Mouse (Mus musculus) stomach, postnatal 0 days (tissue): ENCODE data around the gene P2ry2.

Experiments used
- CTCF ChIP-seq: IDR thresholded peaks from 2 replicates; pipeline ENCODE4 v1.5.1; 2016; ENCODE audit warnings: antibody characterized with exemption, low read depth, mild to moderate bottlenecking, moderate library complexity
- EP300 ChIP-seq: optimal IDR thresholded peaks from 2 replicates; pipeline ENCODE3; 2016; ENCODE audit warnings: antibody characterized with exemption

DNA sequence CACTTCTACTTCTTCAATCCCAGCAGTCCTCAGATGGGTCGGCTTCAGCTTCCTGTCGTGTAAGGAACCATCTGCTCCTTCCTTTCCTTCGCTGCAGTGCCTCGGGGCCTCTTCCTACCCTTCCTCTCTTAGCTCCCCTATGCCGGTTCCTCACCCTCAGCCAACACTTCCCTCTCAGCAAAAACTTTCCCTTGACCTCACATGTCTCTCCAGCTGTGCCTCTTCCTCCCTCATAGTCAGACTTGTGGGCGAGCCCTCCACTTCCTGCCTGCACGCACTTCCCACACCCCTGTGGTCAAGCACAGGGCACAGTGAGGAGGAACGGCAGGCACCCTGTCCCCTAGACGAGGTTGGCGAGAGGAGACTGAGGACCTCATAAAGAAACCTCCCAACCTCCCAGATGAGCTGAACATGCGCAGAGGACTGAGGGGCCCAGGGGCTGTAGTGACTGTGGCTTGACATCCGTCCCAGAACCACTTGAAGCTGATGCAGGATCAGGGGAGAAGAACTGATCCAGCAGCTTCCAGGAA, 62.1 kb downstream of the P2ry2 start:
- TF ChIP-seq CTCF (no peak), EP300 (no peak)
